Mouse (Mus musculus) macrophage (primary cell): ENCODE data around the gene Trat1. TPM values are rescaled to one million over a fixed set of nuclear protein-coding genes. Genes with fewer than 3 reads are reported as not detected.

Source experiments
- H3K27ac ChIP-seq: fragments of 350-480 bp; formaldehyde crosslinking; 2 replicates; pipeline ENCODE4 v1.9.0; 2021
- H3K36me3 ChIP-seq: fragments of 350-480 bp; formaldehyde crosslinking; 2 replicates; pipeline ENCODE4 v1.9.0; 2021; ENCODE audit errors: inconsistent target
- H3K4me3 ChIP-seq: fragments of 350-480 bp; formaldehyde crosslinking; 2 replicates; pipeline ENCODE4 v1.9.0; 2021; ENCODE audit errors: inconsistent target
- H3K79me2 ChIP-seq: fragments of 350-480 bp; formaldehyde crosslinking; 2 replicates; pipeline ENCODE4 v1.9.0; 2021; ENCODE audit errors: inconsistent target
- WGBS: methylation state at CpG from one replicate; pipeline ENCODE4 v1.1.7; 2026; ENCODE audit warnings: inconsistent platforms; ENCODE audit not compliant: missing documents; 5-methylcytosine and 5-hydroxymethylcytosine counted together
- polyA plus RNA-seq: library from polyadenylated mRNA; stranded (reverse); fragments of 250-400 nt; gene quantifications from 3 replicates; pipeline ENCODE4 v1.2.4, GENCODE M21; 2018; ENCODE audit warnings: inconsistent platforms

Gene Trat1
- polyA plus RNA-seq, 1 experiment from 2014 or later = not detected

- no peak overlapping the region for H3K4me3 ChIP-seq
- H3K79me2 ChIP-seq = no peaks in the 10 kb centered on the region
- no peak overlapping the region for H3K27ac ChIP-seq
- H3K36me3 ChIP-seq = no peaks in the 10 kb centered on the region
- WGBS = 59% methylated on average over 26 of the region's 26 CpGs
Measured at GRCm38 (mm10) chr16:48750145-48750827, 21.5 kb downstream of the Trat1 start.

- Histone ChIP-seq H3K36me3 (no peaks in the 10 kb centered on the region), H3K4me3 (no peak overlapping the region), H3K79me2 (no peaks in the 10 kb centered on the region), H3K27ac (no peak overlapping the region)
- 92% methylated on average over 2 of the region's 2 CpGs for WGBS
Measured at GRCm38 (mm10) chr16:48745418-48745817, 26.4 kb downstream of the Trat1 start.

DNA sequence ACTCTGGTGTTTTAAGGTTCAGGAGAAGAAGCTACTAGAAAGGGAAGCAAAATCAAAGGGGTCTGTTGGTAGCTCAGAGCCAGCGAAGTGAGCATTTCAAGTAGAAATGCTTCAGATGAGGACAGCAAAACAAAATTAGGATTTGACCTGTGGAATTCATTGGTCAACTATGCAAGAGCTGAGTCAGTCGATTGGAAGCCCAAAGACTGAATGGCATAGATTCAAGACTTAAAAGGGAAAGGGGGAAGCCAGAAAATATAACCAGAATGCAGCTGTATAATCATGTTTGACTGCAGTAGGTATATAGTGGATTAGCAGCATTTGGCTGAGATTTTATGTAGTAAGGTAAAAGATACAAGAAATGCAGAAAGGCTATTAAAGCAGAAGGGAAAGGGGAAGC is 26.8 kb downstream of the Trat1 start:
- Histone ChIP-seq H3K36me3 (no peaks in the 10 kb centered on the region), H3K4me3 (no peak overlapping the region), H3K27ac (no peak overlapping the region), H3K79me2 (no peaks in the 10 kb centered on the region)
- 78% methylated on average over 2 of the region's 2 CpGs for WGBS

GRCm38 (mm10) chr16:48741549-48741948 is 30.3 kb downstream of the Trat1 start:
- 42% methylated on average over 3 of the region's 3 CpGs for WGBS
- Histone ChIP-seq H3K36me3 (no peaks in the 10 kb centered on the region), H3K27ac (no peak overlapping the region), H3K79me2 (no peaks in the 10 kb centered on the region), H3K4me3 (no peak overlapping the region)

DNA sequence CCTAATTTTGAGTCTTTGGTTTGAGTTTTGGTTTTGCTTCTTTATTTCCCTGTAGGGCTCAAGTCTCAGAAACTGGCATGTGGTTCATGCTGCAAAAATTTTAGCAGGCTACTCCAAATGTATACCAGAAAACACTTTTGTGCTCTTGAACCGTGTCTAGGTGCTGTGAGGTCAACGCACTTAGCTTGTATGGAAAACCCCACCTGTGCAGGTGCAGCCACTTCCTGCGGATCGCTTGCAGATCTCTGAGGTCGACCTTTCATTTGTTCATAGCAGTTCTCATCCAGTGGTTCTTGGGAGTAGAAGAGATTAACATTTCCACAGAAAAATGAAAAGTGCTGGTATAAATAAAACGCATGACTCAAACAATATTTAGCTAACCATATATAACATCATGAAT is 31.8 kb downstream of the Trat1 start:
- Histone ChIP-seq H3K36me3 (no peaks in the 10 kb centered on the region), H3K79me2 (no peaks in the 10 kb centered on the region), H3K4me3 (no peak overlapping the region), H3K27ac (no peak overlapping the region)
- WGBS = 95% methylated on average over 6 of the region's 6 CpGs

GRCm38 (mm10) chr16:48738429-48738828 is 33.4 kb downstream of the Trat1 start:
- Histone ChIP-seq H3K4me3 (no peak overlapping the region), H3K79me2 (no peaks in the 10 kb centered on the region), H3K27ac (no peak overlapping the region), H3K36me3 (no peaks in the 10 kb centered on the region)
- WGBS = 86% methylated on average over 2 of the region's 2 CpGs

GRCm38 (mm10) chr16:48736890-48737289 is 34.9 kb downstream of the Trat1 start:
- WGBS = 75% methylated on average over 3 of the region's 3 CpGs
- Histone ChIP-seq H3K36me3 (no peaks in the 10 kb centered on the region), H3K4me3 (no peak overlapping the region), H3K79me2 (no peaks in the 10 kb centered on the region), H3K27ac (no peak overlapping the region)

DNA sequence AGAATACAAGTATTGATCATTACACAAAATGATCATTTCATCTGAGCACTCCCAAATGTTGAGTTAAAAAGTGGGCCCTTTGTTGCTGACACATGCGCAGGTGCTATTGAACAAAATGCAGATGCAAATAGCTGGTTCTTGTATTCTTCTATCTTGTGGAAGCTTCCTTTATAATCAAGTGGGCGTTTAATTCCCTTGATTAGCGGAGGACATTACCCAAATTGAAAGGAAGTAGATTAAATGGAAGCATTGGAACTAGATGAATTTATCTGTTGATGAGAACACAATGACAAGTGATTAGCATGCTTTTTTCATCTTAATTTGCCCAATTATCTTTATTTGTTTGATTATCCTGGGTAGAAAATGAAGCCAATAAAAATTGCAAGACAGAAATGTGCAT is 51.6 kb downstream of the Trat1 start:
- no peaks in the 10 kb centered on the region for H3K36me3 ChIP-seq
- H3K79me2 ChIP-seq = no peaks in the 10 kb centered on the region
- WGBS = 94% methylated on average over 3 of the region's 3 CpGs
- H3K4me3 ChIP-seq = no peak overlapping the region
- H3K27ac ChIP-seq = no peak overlapping the region

- no peak overlapping the region for H3K4me3 ChIP-seq
- no peaks in the 10 kb centered on the region for H3K36me3 ChIP-seq
- no peak overlapping the region for H3K27ac ChIP-seq
- 92% methylated on average over 3 of the region's 3 CpGs for WGBS
- H3K79me2 ChIP-seq = no peaks in the 10 kb centered on the region
Measured at GRCm38 (mm10) chr16:48719679-48720078, 52.1 kb downstream of the Trat1 start.

DNA sequence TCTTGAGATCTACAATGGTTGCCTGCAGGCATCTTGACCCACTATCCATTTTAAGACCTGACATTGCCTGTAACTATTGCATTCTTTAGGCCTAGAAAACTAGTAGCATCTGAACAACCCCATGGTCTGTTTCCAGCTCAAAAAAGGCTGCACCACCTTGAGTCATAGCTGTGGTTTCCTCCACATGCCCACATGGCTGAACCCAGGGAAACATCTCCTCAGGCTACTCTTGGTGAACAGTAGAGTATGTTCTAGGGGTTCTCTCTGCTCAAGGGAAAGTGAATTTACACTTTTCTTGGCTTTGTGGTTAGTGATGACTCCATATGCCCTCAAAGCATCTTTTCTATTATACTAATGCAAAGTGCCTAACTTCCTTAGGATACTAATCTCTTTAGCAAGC is 55.5 kb downstream of the Trat1 start:
- Histone ChIP-seq H3K36me3 (no peaks in the 10 kb centered on the region), H3K4me3 (no peak overlapping the region), H3K27ac (no peak overlapping the region), H3K79me2 (no peaks in the 10 kb centered on the region)

DNA sequence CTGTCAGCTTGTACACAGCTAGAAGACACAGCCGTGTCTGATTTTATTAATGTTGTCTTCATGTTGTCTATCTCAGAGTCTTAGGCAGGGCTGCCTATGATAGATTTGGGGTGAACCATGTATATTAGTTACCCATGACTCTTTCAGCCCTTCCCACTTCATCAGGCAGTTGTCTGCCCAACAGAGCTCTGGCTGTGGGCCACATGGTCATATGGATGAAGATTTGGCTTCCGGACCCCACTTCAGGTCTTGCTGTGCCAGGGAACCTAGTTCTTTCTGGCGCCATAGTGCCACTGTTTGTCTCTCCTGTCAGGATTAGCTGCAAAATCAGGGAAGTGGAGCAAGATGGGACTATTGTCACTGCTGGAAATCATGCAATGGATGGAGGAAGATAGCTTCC is 69.9 kb downstream of the Trat1 start:
- Histone ChIP-seq H3K79me2 (no peaks in the 10 kb centered on the region), H3K36me3 (no peaks in the 10 kb centered on the region), H3K4me3 (no peak overlapping the region), H3K27ac (no peak overlapping the region)
- 94% methylated on average over 3 of the region's 3 CpGs for WGBS

Other genes starting within 250 kb of the Trat1 start
- gene Retnlb, start 44.8 kb upstream of the Trat1 start, polyA plus RNA-seq = not detected in 3 replicates
- gene Retnla, start 70.5 kb upstream of the Trat1 start, polyA plus RNA-seq = not detected in 3 replicates
- 0.66 TPM in 1 of 3 replicates, not detected in the others for gene Retnlg, start 100.6 kb upstream of the Trat1 start, polyA plus RNA-seq
- gene Dzip3, start 222.1 kb upstream of the Trat1 start, polyA plus RNA-seq = 5.3 to 10.1 TPM (median 9.2 TPM) in 3 replicates
- 1.9 to 7.2 TPM (median 6.2 TPM) in 3 replicates for gene Cip2a, start 222.2 kb upstream of the Trat1 start, polyA plus RNA-seq